Mouse (Mus musculus) cortical plate, adult 2 months (tissue): ENCODE results near the gene Chrm4. TPM values are rescaled to one million over a fixed set of nuclear protein-coding genes. Genes with fewer than 3 reads are reported as not detected.

Source experiments
- H3K27ac ChIP-seq: fragments of 200-500 bp; 2 replicates; pipeline ENCODE4 v1.5.1; 2012; ENCODE audit warnings: low read length, control low read depth, inconsistent platforms; ENCODE audit not compliant: insufficient read depth
- H3K4me1 ChIP-seq: fragments of 200-500 bp; 2 replicates; pipeline ENCODE4 v1.6.1; 2011; ENCODE audit warnings: low read length; ENCODE audit not compliant: control insufficient read depth, insufficient read depth
- H3K4me3 ChIP-seq: fragments of 200-500 bp; 2 replicates; pipeline ENCODE4 v1.5.1; 2011; ENCODE audit warnings: mild to moderate bottlenecking, low read length, control low read depth; ENCODE audit not compliant: insufficient read depth
- CTCF ChIP-seq: fragments of 200-500 bp; IDR thresholded peaks from 2 replicates; pipeline ENCODE4 v1.5.1; 2011; ENCODE audit warnings: mild to moderate bottlenecking, control low read depth, low read length; ENCODE audit not compliant: insufficient read depth; ENCODE audit errors: extremely low read depth
- POLR2A ChIP-seq: fragments of 200-500 bp; IDR thresholded peaks from 2 replicates; pipeline ENCODE4 v1.6.1; 2011; ENCODE audit warnings: mild to moderate bottlenecking, low read length, control low read depth; ENCODE audit not compliant: insufficient read depth; ENCODE audit errors: extremely low read depth
- polyA plus RNA-seq: library from polyadenylated mRNA; depleted of rRNA; stranded (reverse); fragments of >200 nt; gene quantifications from 2 replicates; pipeline ENCODE4 v1.2.3, GENCODE M21; 2012

The Chrm4 gene
- polyA plus RNA-seq, 1 experiment: 45.0 TPM

- TF ChIP-seq POLR2A (no peak), CTCF (no peak)
- Histone ChIP-seq H3K27ac (peak overlapping the region; percentile 51), H3K4me1 (peaks cover 16% of the 10 kb centered on the region)
These were observed 23.7 kb upstream of the Chrm4 start for GRCm38 (mm10) chr2:91903171-91903925.

DNA sequence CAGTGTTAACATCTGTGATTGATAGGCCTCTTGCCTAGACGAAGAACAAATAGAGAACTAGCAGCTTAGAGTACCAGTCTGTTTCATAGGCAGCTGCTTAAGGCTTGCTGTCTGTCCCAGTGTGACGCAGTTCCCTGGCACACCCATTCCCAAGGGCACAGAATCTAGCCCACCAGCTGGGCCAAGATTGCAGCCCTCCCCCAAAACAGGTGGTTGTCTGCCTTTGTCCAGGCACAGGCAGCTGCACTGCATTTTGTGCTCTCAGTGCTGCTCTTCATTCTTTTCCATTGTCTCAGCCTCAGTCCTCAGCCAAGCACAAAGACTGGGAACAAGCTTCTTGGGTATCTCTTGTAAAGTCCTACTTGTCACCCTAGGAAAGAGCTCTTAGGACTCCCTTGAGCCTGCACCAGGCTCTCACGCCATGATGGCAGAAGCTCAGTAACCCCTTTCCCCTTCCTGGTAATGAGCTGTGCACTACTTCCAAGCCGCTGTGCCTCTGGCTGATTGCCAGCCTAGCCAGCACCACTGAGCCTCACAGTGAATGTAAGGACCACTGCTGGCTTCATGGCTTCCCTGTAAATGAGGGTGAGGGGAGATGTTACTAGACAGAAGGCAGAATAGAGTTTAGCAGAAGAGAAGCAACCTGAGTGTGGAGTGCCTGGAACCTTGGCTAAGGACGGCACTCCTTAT, 22.3 kb upstream of the Chrm4 start:
- Histone ChIP-seq H3K4me1 (peaks cover 15% of the 10 kb centered on the region), H3K4me3 (no peak overlapping the region), H3K27ac (0 out of 2 replicates have a peak overlapping the region, but pooled peaks have one; percentile 27)
- TF ChIP-seq CTCF (no peak), POLR2A (no peak)

More at GRCm38 (mm10) chr2:91903171-91903925, 23.7 kb upstream of the Chrm4 start:
- H3K4me3 ChIP-seq: no peak overlapping the region

DNA sequence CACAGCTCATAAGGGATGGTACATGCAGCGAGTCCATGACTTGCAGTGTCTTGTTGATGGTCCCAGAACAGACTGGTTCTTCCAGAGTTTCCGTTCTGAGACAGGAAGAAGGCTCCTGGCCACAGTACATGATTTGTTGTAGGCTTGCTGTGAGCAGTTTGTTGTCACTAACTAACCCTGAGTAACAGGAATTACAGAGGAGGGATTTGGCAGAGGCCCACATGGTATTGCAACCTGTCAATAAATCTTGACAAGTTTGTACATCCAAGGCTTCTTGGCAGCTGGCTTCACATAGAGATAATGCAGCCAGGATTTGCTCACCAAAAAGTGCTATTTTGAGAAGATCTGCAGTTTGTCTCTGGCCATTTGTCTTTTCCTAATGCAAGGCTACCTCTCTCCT, 20.9 kb upstream of the Chrm4 start:
- no peak overlapping the region for H3K27ac ChIP-seq
- TF ChIP-seq POLR2A: no peak
- TF ChIP-seq CTCF: no peak

GRCm38 (mm10) chr2:91912616-91913015, 14.4 kb upstream of the Chrm4 start:
- Histone ChIP-seq H3K27ac (no peak overlapping the region), H3K4me3 (no peak overlapping the region), H3K4me1 (no peaks in the 10 kb centered on the region)
- TF ChIP-seq POLR2A (no peak), CTCF (no peak)

More for the DNA sequence above, 20.9 kb upstream of the Chrm4 start:
- H3K4me3 ChIP-seq: no peak overlapping the region
- peaks cover 13% of the 10 kb centered on the region for H3K4me1 ChIP-seq

DNA sequence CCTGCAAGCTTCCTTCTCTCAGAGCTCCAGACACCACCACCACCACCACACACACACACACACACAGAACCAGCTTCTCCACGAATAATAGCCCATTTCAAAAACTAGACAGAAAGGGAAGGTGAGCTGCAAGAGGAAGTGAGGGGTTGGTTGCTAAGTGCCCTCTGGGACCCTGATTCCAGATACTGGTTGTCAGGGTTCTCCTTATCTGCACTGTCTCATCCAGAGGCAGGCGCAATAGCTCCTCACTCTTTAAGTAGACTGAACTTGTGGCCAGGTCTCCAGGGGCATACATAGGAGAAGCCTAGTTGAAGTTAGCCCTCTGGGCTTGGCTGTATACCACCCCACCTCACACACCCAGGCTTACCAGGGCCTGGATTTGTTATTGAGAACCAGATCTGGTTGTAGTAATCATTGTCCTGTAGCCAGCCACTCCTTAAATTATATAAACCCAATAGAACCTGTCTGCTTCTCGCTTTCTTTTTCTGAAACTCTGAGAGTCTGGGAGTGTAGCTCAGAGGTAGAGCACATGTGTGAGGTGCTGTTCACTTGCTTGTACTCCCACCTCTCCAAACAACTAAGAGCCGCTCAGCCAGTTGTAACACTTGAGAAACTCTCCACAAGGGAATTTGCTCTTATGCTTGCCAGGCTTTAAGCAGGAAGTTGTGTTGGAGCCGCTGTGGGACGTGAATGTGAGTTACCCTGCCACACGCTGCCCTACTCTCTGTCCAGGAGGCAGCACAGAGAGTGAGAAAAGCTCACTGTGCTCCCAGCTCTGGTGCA, 13.5 kb upstream of the Chrm4 start:
- TF ChIP-seq CTCF: no peak
- no peak for TF ChIP-seq POLR2A
- Histone ChIP-seq H3K27ac (no peak overlapping the region), H3K4me1 (no peaks in the 10 kb centered on the region), H3K4me3 (no peak overlapping the region)

DNA sequence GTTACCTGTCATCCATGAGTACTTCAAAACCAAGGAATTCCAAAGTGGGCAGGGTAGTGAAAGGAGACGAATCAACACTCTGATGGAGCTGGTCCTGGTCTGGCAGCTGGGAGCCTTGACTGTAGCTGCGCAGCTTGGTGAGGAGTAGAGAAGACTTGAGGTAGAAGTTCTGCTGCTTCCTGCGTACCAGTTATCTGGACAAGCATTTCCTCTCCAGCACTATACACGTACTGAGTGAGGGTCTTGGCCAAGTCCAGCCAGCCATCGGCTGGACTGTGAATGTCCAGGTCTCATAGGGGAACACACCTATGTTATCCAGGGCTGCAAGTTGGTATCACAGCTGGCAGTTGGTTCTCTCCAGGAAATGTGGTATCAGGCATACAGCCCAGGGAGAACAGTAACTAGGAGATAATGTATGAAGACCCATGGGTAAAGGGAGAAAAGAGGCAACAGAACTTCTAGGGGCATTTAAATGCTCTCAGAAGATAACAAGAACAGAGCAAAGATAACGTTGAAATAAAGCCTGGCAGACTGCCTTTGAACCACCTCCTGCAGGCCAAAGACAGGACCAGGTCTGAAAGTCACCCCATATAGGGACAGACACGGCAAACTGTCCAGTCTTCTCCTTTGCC, 10.6 kb upstream of the Chrm4 start:
- TF ChIP-seq CTCF: no peak
- TF ChIP-seq POLR2A: no peak
- Histone ChIP-seq H3K4me1 (no peaks in the 10 kb centered on the region), H3K27ac (no peak overlapping the region), H3K4me3 (no peak overlapping the region)

DNA sequence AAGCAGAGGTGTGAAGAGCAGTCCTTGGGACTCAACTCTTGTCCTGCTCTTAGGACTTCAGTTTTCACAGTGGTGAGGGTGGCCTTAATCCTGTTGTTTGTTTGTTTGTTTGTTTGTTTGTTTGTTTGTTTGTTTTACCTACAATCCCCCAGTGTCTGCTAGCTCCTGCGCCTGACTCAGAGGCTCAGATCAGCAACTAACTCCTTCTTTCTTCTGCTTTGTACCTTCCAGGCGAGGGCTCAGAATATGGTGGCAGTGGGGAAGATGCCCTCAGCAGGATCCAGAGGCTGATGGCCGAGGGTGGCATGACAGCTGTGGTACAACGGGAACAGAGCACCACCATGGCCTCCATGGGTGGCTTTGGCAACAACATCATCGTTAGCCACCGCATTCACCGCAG, 10.0 kb upstream of the Chrm4 start:
- Histone ChIP-seq H3K4me1 (no peaks in the 10 kb centered on the region), H3K27ac (no peak overlapping the region), H3K4me3 (no peak overlapping the region)
- no peak for TF ChIP-seq POLR2A
- TF ChIP-seq CTCF: no peak

- TF ChIP-seq CTCF: no peak
- TF ChIP-seq POLR2A: no peak
- H3K4me3 ChIP-seq: no peak overlapping the region
- H3K27ac ChIP-seq: no peak overlapping the region
- H3K4me1 ChIP-seq: 0 out of 2 replicates have a peak, but pooled peaks cover 1% of the 10 kb centered on the region
These were observed 6.9 kb upstream of the Chrm4 start for GRCm38 (mm10) chr2:91920130-91920529.
